Mouse (Mus musculus) lung, embryonic 14.5 days (tissue): ENCODE data around the gene Tbcb. TPM values are rescaled to one million over a fixed set of nuclear protein-coding genes. Genes with fewer than 3 reads are reported as not detected.

Experiments used
- ATAC-seq: fragments of 200-750 bp; cut with Nextera tagmentation; 2 replicates; pipeline ENCODE4 v1.8.0; 2017; ENCODE audit warnings: mild to moderate bottlenecking, moderate TSS enrichment, moderate library complexity; ENCODE audit not compliant: insufficient read depth
- DNase-seq: peaks from one replicate; pipeline ENCODE4 v3.0.0-alpha.2; 2015
- H3K27ac ChIP-seq: fragments of 300-500 bp; sonication (generic); 2 replicates; pipeline ENCODE4 v1.5.1; 2014; ENCODE audit warnings: low read depth, mild to moderate bottlenecking, moderate library complexity
- H3K27me3 ChIP-seq: fragments of 300-500 bp; sonication (generic); 2 replicates; pipeline ENCODE4 v1.6.1; 2014; ENCODE audit warnings: low read length, control low read depth; ENCODE audit not compliant: insufficient read depth
- H3K36me3 ChIP-seq: fragments of 300-500 bp; sonication (generic); 2 replicates; pipeline ENCODE4 v1.6.1; 2014; ENCODE audit warnings: control low read depth; ENCODE audit not compliant: insufficient read depth
- H3K4me1 ChIP-seq: fragments of 300-500 bp; sonication (generic); 2 replicates; pipeline ENCODE4 v1.6.1; 2014; ENCODE audit warnings: antibody characterized with exemption, control low read depth; ENCODE audit not compliant: insufficient read depth
- H3K4me2 ChIP-seq: fragments of 300-500 bp; sonication (generic); 2 replicates; pipeline ENCODE4 v1.6.1; 2014; ENCODE audit warnings: mild to moderate bottlenecking
- H3K4me3 ChIP-seq: fragments of 300-500 bp; sonication (generic); 2 replicates; pipeline ENCODE4 v1.5.1; 2014; ENCODE audit warnings: low read depth, low read length
- H3K9ac ChIP-seq: fragments of 300-500 bp; sonication (generic); 2 replicates; pipeline ENCODE4 v1.6.1; 2014
- H3K9me3 ChIP-seq: fragments of 300-500 bp; sonication (generic); 2 replicates; pipeline ENCODE4 v1.6.1; 2016; ENCODE audit warnings: low read depth, low read length, control low read depth
- CTCF ChIP-seq: IDR thresholded peaks from 2 replicates; pipeline ENCODE4 v1.5.1; 2016; ENCODE audit warnings: antibody characterized with exemption, low read depth
- WGBS: fragments of 180-500 bp; shearing (Covaris S2); extraction: QIAGEN DNeasy Blood & Tissue Kit; methylation state at CpG from one replicate; pipeline ENCODE4 v1.1.7; 2014; 5-methylcytosine and 5-hydroxymethylcytosine counted together
- polyA plus RNA-seq: library from polyadenylated mRNA; unstranded; fragments of >200 nt; fragmentation: Nextera tagmentation; extraction: Ambion mirVana; gene quantifications from 2 replicates; pipeline ENCODE4 v1.2.1, GENCODE M21; 2014

The Tbcb gene
- polyA plus RNA-seq, 1 experiment from 2014 or later = 182 TPM

DNA sequence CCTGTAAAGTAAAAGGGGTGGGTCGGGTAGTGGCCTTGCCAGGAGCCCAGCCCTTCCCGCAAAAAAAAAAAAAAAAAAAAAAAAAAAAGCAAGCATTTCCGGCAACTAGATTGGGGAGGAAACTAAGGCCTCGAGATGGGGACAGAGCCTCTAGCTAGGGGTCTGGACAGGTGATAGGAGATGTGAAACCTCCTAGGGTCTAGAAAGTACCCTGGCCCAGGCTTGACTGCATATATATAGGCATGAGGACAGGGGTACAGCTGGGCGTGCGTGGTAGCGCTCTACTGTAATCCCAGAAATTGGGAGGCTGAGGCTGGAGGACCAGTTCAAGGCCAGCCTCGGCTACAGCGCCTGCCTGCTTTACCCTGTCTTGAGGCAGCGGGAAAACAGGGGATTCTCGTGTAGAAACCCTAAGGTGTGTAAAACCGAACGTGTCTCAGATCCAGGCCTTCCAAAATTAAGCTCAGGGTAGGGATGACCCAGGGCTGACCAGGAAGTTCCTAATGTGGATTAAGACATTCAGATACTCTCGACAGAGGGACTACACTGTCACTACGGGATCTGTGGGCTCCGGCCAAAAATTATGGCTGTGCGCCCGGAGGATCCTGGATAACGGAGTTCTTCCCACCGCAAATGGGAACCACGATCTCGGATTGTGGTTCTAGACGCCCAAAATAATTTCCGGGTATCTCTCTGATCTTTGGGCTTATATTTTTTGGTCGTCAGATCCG is 37.8 kb downstream of the Tbcb start:
- H3K4me3 ChIP-seq = peak overlapping the region; percentile 71
- peak overlapping the region; percentile 75 for H3K9ac ChIP-seq
- peak overlapping the region; percentile 64 for H3K4me2 ChIP-seq
- peaks cover 33% of the 10 kb centered on the region for H3K36me3 ChIP-seq
- DNase-seq (peak; percentile 67), ATAC-seq (peak; percentile 19; the same call in 1 of the 2 replicates)
- H3K27ac ChIP-seq = peak overlapping the region; percentile 73
- H3K4me1 ChIP-seq = peaks cover 6% of the 10 kb centered on the region; the same call in 1 of the 2 replicates
- H3K27me3 ChIP-seq = no peaks in the 10 kb centered on the region
- no peak for TF ChIP-seq CTCF
- WGBS = under 1% methylated on average over 26 of the region's 26 CpGs
- no peaks in the 10 kb centered on the region for H3K9me3 ChIP-seq

DNA sequence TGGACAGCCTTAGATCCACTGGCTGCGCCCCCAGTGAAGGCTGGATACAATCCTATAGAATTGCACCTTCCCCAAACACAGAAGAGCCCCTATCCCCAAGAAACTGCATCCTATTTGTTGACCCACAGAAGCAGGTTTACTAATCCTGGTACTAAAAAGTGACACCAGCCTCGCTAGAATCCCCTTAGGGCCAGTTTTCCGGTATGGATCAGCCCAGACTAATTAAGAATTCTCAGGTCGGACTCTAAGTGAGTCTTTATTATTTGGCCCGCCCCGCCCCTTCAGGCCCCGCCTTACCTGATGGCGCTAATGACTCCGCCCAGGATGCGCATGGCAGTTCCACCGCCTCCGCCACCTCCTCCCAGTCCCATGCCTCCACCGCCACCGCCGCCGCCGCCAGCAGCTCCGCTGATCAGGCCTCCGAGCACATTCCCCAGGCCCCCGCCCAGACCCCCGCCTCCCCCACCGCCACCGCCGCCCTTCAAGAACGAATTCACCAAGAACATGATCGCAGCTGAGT is 38.4 kb downstream of the Tbcb start:
- H3K4me2 ChIP-seq = peak overlapping the region; percentile 64
- H3K9ac ChIP-seq = peak overlapping the region; percentile 75
- under 1% methylated on average over 26 of the region's 26 CpGs for WGBS
- H3K27ac ChIP-seq = peak overlapping the region; percentile 73
- peak overlapping the region; percentile 71 for H3K4me3 ChIP-seq
- H3K9me3 ChIP-seq = no peaks in the 10 kb centered on the region
- no peak for TF ChIP-seq CTCF
- H3K27me3 ChIP-seq = no peaks in the 10 kb centered on the region
- peaks cover 39% of the 10 kb centered on the region for H3K36me3 ChIP-seq
- ATAC-seq (peak; percentile 61), DNase-seq (peak; percentile 83)
- H3K4me1 ChIP-seq = peaks cover 6% of the 10 kb centered on the region; the same call in 1 of the 2 replicates

DNA sequence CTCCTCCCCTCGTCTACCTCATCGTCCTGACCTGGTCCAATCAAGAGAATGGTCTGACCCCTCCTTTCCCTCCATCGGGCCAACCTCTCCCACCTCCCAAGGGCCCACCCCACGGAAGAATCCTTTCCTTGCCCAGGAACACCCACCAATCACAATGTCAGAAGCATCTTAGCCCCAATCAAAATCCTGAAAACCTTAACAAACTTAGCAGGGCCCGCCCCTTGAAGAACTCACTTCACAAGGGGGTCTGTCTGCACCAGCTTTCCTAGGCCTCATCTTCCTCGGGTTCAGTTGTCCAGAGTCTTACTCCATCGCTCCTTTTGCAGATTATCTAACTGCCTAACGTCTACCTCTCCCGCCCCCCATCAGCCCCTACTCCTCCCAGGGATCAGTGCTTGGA is 39.1 kb downstream of the Tbcb start:
- TF ChIP-seq CTCF = no peak
- H3K4me1 ChIP-seq = peaks cover 6% of the 10 kb centered on the region; the same call in 1 of the 2 replicates
- peak; percentile 28 for DNase-seq
- H3K27me3 ChIP-seq = no peaks in the 10 kb centered on the region
- peaks cover 46% of the 10 kb centered on the region for H3K36me3 ChIP-seq
- peak overlapping the region; percentile 64 for H3K4me2 ChIP-seq
- 0 out of 2 replicates have a peak, but pooled peaks have one; percentile 5 for ATAC-seq
- peak overlapping the region; percentile 75 for H3K9ac ChIP-seq
- H3K4me3 ChIP-seq = peak overlapping the region; percentile 71
- H3K27ac ChIP-seq = no peak overlapping the region
- WGBS = 25% methylated on average over 9 of the region's 9 CpGs
- no peaks in the 10 kb centered on the region for H3K9me3 ChIP-seq

DNA sequence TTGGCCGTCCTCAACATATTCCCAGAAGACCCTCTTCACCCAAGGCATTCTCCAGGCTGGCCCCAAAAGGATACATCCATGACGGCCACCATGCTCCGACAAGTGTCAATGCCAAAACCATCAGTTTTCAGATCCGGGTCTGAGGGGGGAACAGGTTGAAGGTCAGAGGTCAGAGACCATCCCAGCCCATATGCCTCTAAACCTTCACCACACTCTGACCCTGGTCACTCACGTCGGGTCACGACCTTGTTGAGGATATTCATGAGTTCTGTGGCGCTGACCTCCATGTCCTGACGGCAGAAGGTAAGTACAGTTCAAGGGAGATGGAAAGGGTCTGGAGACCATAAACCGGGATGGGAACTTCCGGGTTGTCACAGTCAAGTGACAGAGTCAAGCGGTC is 40.0 kb downstream of the Tbcb start:
- Histone ChIP-seq H3K9ac (no peak overlapping the region), H3K36me3 (peaks cover 55% of the 10 kb centered on the region), H3K9me3 (no peaks in the 10 kb centered on the region), H3K27ac (no peak overlapping the region), H3K4me1 (peaks cover 6% of the 10 kb centered on the region; the same call in 1 of the 2 replicates), H3K27me3 (no peaks in the 10 kb centered on the region), H3K4me2 (no peak overlapping the region; the same call in 1 of the 2 replicates), H3K4me3 (no peak overlapping the region)
- ATAC-seq (no peak), DNase-seq (no peak)
- no peak for TF ChIP-seq CTCF
- WGBS = 89% methylated on average over 12 of the region's 12 CpGs

DNA sequence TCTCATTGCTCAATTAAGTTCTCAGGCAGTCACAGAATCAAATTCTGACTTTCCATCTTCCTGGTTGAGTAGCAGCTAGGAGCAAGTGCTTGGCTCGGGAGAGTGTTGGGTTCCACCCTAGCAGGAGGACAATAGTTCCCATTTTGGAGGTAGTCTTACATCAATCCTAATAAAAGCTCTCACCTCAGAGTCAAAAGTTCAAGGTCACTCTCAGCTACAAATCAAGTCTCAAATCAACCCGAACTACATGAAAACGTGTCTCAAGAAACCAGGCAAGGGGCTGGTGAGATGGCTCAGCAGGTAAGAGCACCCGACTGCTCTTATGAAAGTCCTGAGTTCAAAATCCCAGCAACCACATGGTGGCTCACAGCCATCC is 43.0 kb downstream of the Tbcb start:
- DNase-seq = no peak
- 81% methylated on average over 4 of the region's 4 CpGs for WGBS
- Histone ChIP-seq H3K9ac (no peak overlapping the region), H3K27me3 (no peaks in the 10 kb centered on the region), H3K9me3 (no peaks in the 10 kb centered on the region), H3K36me3 (peaks cover 72% of the 10 kb centered on the region), H3K4me1 (peaks cover 6% of the 10 kb centered on the region; the same call in 1 of the 2 replicates), H3K27ac (no peak overlapping the region), H3K4me3 (no peak overlapping the region), H3K4me2 (no peak overlapping the region)
- no peak for TF ChIP-seq CTCF
- ATAC-seq = no peak

DNA sequence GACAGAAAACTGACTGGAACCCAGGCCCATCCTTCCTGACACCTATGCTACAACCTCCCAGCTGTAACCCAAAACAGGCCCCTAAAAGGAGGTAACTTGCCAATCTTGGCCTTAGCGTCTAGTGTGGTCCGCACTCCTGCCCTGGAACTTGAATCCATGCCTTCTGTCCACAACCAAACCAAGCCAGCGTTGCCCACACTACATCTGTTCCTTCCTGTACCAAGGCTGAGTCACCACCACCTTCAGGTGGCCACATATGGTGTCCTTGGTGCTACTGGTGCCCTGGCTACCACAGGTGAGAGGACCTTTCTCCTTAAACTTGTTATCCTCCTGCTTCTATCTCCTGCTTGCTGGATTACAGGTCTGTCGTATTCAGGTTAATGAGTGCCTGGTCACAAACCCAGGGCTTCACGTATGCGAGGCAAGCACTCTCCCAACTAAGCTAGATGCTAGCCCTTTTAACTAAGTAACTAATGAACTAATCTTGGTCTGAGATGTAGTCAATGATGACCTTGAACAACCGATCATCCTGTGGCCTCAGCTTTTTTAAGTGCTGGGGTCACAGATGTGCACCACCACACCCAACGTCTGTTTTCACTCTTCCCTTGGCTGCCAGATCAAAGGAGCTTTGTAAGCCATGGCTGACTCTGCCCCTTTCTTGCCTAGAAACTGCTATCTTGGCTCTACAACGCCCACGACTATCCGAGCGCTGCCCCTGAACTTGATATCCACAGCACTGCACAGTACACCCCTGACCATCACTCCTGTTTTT is 43.5 kb downstream of the Tbcb start:
- Histone ChIP-seq H3K27me3 (no peaks in the 10 kb centered on the region), H3K27ac (no peak overlapping the region), H3K9ac (no peak overlapping the region), H3K36me3 (peaks cover 72% of the 10 kb centered on the region), H3K4me1 (peaks cover 5% of the 10 kb centered on the region; the same call in 1 of the 2 replicates), H3K4me3 (no peak overlapping the region), H3K9me3 (no peaks in the 10 kb centered on the region), H3K4me2 (no peak overlapping the region)
- TF ChIP-seq CTCF = no peak
- 85% methylated on average over 12 of the region's 12 CpGs for WGBS
- DNase-seq (no peak), ATAC-seq (no peak)
